Mouse (Mus musculus) cerebellum, adult (tissue): ENCODE results near the gene Fam126b.
"Not testable (repeated sequence)": the region's sequence is repeated elsewhere in the genome, so short reads cannot be mapped to it uniquely, and the experiment has no call there.

ENCODE experiments used
- ATAC-seq: cut with Nextera tagmentation; 2 replicates; pipeline ENCODE4 v1.9.2; 2017; ENCODE audit warnings: mild to moderate bottlenecking, moderate library complexity, mixed read lengths; ENCODE audit not compliant: insufficient number of reproducible peaks, low FRiP score, low TSS enrichment

Gene Fam126b

DNA sequence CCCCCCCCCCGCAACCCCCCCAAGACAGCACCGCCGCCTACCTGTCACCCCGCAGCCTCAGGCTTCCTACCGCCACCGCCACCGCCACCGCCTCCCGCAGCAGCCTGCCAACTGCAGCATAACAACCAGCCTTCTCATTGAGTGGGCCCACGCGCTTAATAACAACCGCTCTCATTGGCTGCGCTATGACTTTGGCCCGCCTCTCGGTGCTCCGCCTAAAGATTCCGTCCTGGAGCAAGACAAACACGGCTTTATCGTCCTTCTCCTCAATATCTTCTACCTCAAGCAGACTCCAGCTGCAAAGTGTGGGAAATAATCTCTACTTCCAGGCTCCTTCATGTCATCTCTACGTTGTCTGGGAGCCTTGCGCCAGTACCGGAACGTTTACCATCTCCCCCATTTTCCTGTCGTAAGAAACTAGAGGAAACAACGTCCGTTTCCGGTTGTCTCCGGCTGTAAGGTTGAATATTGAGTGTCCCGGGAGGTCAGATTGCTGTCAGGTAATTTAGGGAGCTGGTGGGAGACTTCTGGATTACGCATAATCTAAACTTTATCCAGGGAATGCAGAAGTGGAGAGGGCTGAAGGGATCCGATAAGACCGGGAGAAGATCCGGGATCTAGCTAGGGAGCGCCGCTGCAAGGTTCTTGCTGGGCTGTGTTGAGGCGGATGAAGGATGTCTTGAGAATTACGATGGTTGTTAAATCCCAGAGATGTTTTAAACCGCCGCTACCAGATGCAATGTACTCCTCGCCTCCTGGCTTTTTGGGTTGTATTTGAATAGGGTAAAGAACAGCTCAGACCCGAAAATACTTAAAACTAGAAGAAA lies at the start of gene Fam126b, which contains the start of gene Ndufb3:
Gene Fam126b (minus strand): TSS at position 153 of the 827 bp plus-strand sequence.
Gene Ndufb3 (plus strand): TSS at position 214 of the 827 bp plus-strand sequence.
- ATAC-seq = peak; percentile 98

DNA sequence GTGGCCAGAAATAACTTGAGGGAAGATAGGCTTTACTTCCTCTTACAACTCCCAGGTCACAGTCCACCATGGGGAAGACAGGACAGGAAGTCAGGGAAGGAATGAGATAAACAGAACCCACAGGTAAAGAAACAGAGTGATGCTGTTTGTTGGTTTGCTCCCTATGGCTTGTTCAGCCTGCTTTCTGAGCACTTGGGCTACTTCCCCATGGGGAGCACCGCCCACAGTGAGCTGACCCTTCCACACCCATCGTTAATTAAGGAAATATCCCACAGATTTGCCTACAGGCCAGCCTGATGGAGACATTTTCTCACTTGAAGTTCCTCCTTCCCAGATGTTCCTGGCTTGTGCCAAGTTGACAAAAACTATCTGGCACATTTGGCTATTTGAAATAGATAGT lies 42.7 kb upstream of the Fam126b start:
- ATAC-seq = not testable (repeated sequence)

DNA sequence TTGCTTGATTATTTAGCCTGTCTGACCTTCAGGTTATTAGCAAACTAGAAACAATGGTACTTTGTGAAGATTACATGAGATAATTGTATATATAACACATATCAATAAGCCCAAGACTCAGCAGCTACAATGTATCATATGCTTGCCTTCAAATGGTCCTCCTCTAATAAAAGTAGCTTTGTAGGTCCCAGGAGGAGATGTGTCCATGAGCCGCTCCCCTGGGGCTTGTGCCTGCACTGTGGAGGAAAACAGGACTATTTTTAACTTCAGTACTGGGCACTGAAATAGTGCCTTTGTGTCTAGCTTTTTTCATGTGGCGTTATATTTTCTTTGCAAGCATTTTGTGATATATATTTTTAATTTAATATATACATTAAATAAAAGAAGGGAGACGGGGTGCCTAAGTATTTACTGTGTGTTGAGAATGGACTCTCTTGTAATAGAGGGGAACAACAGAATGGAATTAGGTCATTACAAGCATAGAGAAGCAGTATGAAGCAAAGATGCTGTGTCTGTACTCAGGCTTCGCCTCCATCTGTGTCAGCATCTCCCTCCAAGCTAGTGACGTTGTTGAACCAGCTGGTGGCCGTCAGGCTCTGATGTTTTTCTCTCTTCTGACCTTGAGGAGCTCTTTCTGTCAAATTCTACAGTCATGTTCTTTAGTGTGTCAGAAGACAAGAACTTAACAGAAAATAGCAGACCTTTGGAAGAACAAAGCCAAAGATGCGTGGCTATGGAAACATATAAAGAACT lies 36.0 kb upstream of the Fam126b start:
- ATAC-seq = peak; percentile 91

GRCm38 (mm10) chr1:58621251-58621650 lies 35.1 kb upstream of the Fam126b start:
- no peak for ATAC-seq

DNA sequence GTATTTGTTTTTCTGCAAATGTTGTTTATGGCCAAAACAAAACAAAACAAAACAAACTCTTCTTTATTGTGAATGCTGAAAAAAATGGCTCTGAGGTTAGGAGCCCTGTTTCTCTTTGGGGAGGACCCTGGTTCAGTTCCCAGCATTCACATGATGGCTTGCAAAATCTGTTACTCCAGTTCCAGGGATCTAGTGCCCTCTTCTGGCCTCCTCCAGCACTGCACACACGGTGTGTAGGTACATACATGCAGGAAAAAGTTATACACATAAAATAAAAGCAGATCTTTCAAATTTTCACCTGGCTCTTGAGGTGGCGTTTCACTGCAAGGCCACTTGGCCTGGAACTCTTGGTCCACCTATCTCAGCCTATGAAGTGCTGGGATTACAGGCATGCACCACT lies 32.6 kb upstream of the Fam126b start:
- no peak for ATAC-seq

GRCm38 (mm10) chr1:58617978-58618668 lies 32.0 kb upstream of the Fam126b start:
- ATAC-seq = no peak

DNA sequence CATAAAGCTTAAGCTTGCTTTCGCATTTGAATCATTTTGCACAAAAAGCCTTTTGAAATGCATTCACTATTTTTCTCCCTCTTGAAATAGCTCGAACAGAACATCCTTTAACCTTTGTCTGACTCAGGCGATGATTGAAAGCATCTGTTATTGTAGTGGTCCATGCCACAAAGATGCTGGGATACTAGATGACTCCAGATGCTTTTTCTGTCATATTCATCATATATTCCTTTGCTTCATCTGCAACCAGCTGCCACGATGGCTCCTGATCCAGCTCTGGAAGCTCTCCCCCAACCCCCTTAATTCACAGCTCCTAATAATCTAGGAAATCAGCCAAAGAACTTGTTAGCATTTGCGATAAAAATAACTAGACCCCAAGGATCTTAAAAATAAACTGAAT lies 31.0 kb upstream of the Fam126b start:
- no peak for ATAC-seq

DNA sequence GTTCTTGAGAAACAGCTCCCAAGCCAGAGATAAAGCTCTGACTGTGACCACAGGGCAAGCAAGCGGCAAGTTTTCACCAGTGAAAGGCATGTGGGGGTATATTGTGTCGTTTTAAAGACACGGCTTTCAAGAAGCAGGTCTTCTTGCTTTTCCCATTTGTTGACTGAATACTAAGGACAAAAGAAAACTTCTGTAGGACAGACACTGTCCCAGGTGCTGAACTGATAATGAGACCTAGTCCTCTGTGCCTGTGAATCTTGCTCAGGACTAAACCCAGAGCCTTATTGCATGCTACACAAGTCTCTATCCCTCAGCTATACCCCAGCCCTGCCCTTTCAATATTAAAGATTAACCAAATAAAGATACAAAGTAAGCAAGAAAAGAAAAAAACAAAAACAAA lies 30.1 kb upstream of the Fam126b start:
- no peak for ATAC-seq

DNA sequence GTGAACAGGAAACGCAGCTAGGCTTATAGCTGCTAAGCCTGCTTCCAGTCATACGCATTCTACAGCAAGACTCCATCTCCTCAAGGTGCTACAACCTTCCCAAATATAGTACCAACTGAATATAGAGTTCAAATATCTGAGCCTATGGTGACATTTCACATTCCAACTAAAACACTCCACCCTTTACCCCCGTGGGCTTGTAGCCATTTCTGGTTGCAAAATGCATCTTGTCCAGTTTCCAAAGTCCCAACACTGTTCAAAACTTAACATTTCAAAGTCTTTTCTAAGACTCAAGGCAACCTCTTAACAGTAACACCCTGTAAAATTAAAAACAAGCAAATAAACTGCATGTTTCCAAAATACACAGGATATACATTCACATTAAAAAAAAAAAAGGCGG lies 29.0 kb upstream of the Fam126b start:
- no peak for ATAC-seq

- no peak for ATAC-seq
These were observed 28.3 kb upstream of the Fam126b start for GRCm38 (mm10) chr1:58614424-58614823.

GRCm38 (mm10) chr1:58613786-58614185 lies 27.7 kb upstream of the Fam126b start:
- ATAC-seq = no peak

DNA sequence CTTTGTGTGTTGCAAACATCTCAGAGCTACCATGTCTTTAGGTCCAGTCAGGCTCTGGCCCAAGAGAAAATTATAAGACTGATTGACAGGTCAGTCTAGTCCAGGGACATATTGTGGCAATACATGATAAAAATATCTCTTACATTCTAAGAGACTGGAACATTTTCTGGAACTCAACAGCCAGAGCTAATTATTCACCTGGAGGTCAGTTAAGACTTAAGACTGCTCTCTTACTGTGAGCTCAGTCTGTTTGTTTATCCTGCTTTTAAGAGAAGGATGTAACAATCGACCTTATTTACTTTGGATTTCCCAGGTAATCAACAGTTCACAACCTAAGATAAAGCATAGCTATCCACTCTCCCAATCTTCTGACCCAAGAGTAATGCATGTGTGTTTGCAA lies 24.5 kb upstream of the Fam126b start:
- ATAC-seq = no peak

- no peak for ATAC-seq
These were observed 24.0 kb upstream of the Fam126b start for GRCm38 (mm10) chr1:58610166-58610565.

- not testable (repeated sequence) for ATAC-seq
These were observed 23.5 kb upstream of the Fam126b start for GRCm38 (mm10) chr1:58609591-58609990.

DNA sequence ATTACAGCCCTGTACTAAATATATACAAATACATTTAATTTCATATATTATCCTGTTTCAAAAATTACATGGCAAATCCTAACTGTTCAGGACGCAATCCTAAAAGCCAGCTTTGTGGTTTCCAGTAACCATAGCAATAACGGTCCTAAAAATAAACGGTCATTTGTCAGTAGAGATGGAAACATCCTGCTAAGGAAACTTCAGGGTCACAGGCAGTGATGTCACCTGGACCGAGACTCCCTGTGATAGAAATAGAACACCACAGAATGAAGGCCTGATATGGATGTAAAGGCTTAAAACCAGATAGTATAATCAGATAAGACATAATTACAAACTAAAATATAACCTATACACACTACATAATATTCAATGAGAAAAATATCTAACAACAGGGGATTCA lies 17.6 kb upstream of the Fam126b start:
- no peak for ATAC-seq

DNA sequence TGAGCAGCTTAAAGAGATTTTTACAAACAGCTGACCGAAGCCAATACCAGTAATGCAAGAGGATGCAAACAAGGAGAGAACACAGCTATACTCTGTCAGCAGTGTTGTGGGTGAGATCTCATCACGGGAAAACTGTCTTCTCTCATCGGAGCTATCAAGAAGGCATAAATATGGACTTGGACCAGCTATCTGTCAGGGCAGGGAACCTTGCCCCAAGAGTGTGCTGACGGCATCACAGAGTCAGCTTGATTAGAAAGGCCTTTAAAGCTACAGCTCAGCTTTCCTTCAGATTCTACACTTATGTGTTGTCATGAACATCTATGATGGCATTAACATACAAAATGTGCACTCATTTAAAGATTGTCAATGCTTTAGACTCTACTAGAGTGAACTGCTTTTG lies 16.6 kb upstream of the Fam126b start:
- ATAC-seq = no peak

GRCm38 (mm10) chr1:58587491-58587890 lies 1.4 kb upstream of the Fam126b start:
- no peak for ATAC-seq

DNA sequence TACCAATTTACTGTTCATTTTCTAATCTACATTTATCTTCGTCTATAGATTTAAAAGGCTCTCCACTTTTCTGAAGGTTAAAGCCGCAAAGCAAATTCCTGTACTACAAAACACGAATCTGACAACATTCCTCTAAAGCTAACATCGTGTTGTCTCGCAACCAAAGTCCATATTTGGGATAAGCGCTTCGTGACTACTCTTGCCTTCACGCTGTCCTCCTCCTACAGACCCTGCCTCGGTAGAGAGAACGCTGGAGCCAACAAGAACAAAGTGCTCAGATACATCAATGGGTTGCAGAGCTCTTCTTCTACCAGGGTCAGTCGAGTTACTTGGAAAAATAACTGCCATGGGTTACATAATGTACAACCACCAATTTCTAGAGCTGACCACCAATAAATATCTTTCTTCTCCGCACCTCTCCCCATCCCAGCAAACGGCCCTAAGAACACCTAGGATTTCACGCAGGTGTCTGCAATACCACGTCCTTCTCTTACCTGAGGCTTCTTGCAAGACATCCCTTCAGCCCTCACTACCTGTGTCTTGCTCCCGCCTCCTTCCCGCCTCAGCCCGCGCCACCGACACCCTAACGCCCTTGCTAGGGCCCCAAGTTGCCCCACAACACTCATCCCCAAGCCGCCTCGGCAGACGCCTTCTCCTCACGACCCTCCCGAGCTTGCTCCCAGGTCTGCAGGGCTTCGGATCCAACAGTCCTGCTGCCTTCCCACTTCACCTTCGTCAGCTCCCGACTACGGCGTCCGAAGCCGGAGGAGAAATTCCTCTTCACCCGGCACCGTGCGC lies 551 bp downstream of the Fam126b start:
- ATAC-seq = peak; percentile 43

DNA sequence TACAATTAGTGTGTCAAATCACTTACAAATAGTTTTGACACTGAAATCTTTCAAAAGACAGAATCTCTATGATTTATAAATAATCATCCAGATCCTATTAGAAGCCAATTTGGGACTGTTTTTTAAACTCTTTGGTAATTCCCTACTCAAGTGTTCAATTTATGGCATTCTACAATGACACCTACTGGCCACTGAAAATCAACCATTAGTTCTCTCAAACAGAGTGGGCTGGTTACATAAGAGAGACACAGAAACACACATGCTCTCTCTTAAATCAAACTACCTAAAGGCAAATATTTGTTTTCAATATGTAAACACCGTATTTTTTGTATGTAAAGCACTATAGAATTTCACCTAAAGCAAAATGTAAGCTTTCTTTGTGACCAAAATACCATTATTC lies 1.9 kb downstream of the Fam126b start:
- ATAC-seq = no peak

- ATAC-seq = no peak
These were observed 3.5 kb downstream of the Fam126b start for GRCm38 (mm10) chr1:58582611-58583010.
